ENCODE assay signal across 11 mouse cellular contexts in the genomic region with DNA sequence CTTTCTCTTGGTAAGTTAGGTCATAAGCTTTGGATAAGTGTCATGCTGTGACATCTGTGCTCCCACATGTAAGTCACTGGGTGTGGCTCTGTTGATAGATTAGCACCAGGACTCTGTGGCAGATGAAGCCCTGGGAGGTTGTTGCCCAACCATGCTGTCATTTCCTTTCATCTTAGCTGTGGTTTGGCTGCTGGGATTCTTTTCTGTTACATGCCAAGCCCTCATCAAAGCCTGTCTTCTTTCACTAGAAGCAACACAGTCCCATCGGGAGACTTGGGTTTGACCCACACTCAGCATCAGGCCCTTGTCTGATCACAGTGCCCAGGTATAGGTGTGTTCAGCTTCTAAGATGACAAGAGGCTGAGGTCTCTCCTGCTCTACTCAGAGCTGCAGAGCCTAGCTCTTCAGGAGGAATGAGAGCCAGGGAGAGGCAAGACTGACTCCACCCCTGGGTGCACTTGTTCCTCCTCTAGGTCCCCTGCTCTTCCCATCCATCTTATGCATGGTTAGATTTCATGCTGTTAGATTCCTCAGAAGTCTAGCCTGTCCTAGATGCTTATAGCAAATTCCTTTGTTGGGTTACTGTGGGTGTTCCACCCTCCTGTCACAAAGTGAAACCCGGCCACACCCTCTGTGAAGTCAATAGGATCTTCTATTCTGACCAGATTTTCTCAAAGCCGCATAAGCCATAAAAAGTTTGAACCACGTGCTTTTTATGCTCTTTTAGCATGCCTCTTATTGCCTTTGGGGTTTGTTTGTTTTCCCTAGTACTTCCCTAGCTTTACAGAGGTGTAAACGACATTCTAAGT. TPM values are rescaled to one million over a fixed set of nuclear protein-coding genes. Genes with fewer than 3 reads are reported as not detected.
DNase-seq lines count a peak whose midpoint lies in the region; ATAC-seq and TF ChIP-seq lines count a peak whose summit lies in the region.
"Had no signal": no experiment of that assay in that cellular context is flagged by ENCODE, and none has a peak within 500 bp of the region (broad histone marks: within the 10 kb centered on the region; RNA-seq: fewer than 3 reads in every experiment).

No protein-coding gene starts in this region.

- in situ Hi-C loops in Patski (cut with MboI; ENCODE audit: low pct_unique_long_range_greater_than_20kb) = no loop called here

- no peaks in the 10 kb centered on the region for H3K9me3 ChIP-seq in intestine, embryonic 15.5 days

- ATAC-seq in Patski = peak; percentile 51
- ATAC-seq in intestine, embryonic 15.5 days = peak; percentile 74
- peak; percentile 99 for ATAC-seq in megakaryocyte-erythroid progenitor cell, adult 5-6 weeks (replicated peaks; ENCODE audit: low FRiP score, low TSS enrichment, poor library complexity, severe bottlenecking)

- 0 out of 2 replicates have a peak, but pooled peaks cover 5% of the 10 kb centered on the region for H3K4me1 ChIP-seq in intestine, embryonic 15.5 days (replicated peaks)

- peak; percentile 31 for DNase-seq in adrenal gland, adult 2 months
- DNase-seq in adrenal gland, postnatal 36 days = no peak
- DNase-seq in Patski (ENCODE audit: low read depth, low spot score) = no peak
- DNase-seq in yolk sac, embryonic 10.5 days (ENCODE audit: low spot score) = no peak
- no peak for DNase-seq in retina, postnatal 1 day
- no peak for DNase-seq in urinary bladder, postnatal 25 days (ENCODE audit: low spot score)
- DNase-seq: B cell, adult 2 months; cerebellum, postnatal 10 days had no signal

- 33% methylated on average over 5 of the region's 5 CpGs for WGBS in intestine, embryonic 15.5 days

- H3K4me3 ChIP-seq in intestine, embryonic 15.5 days (replicated peaks) = no peak overlapping the region
- H3K4me3 ChIP-seq: layer of hippocampus, adult 2 months had no signal

- H3K27ac ChIP-seq in intestine, embryonic 15.5 days = no peak overlapping the region
- H3K27ac ChIP-seq: layer of hippocampus, adult 2 months had no signal

- POLR2A ChIA-PET in Patski (lab: Charles Lee) = no interaction called here

- no peak overlapping the region for H3K9ac ChIP-seq in intestine, embryonic 15.5 days

- H3K4me2 ChIP-seq in intestine, embryonic 15.5 days (replicated peaks) = no peak overlapping the region

- TF ChIP-seq CTCF in Patski (IDR thresholded peaks at IDR 0.05) = no peak

- no peaks in the 10 kb centered on the region for H3K27me3 ChIP-seq in Patski
- no peaks in the 10 kb centered on the region for H3K27me3 ChIP-seq in intestine, embryonic 15.5 days (replicated peaks)

- H3K36me3 ChIP-seq in intestine, embryonic 15.5 days = no peaks in the 10 kb centered on the region

- CTCF ChIA-PET in Patski (lab: Charles Lee) = interaction anchor here (0.7 to 1.0 kb wide), 2 partner anchors 15 to 30 kb away, joined by 3 read pairs; no protein-coding TSS in a partner anchor

RNA-seq across cellular contexts. Expression of a gene that starts 17.3 kb away (rescaled TPM):
- total RNA-seq in adrenal gland, adult 2 months (2021) = 10 to 100 TPM; 38.8 to 39.8 TPM
- 20.1 and 23.2 TPM in 2 replicates for polyA plus RNA-seq in adrenal gland, adult 2 months (2012; rRNA removed)
- total RNA-seq in adrenal gland, postnatal 36 days (2021) = 10 to 100 TPM; 28.4 to 31.7 TPM
- polyA plus RNA-seq in Patski (2021) = 25.5 TPM
- polyA plus RNA-seq in intestine, embryonic 15.5 days (2015; fragmentation: Nextera tagmentation; extraction: Ambion mirVana) = 20.1 and 23.4 TPM in 2 replicates
- total RNA-seq in megakaryocyte-erythroid progenitor cell, adult 5-6 weeks (2014; fragmentation: Nextera tagmentation) = 16.2 and 49.5 TPM in 2 replicates
- total RNA-seq in megakaryocyte-erythroid progenitor cell, adult 5-6 weeks (2017) = 8.6 and 11.1 TPM in 2 replicates
